Mouse (Mus musculus): Measurements from ENCODE around the gene Olfr420. TPM values are rescaled to one million over a fixed set of nuclear protein-coding genes. Genes with fewer than 3 reads are reported as not detected.

Olfr420 gene
- total RNA-seq (2023) = not detected

GRCm38 (mm10) chr1:174155333-174155732 is at the start of gene Olfr420:
Gene Olfr420 (plus strand): TSS chr1:174155633.

GRCm38 (mm10) chr1:174121062-174121461 is 34.4 kb upstream of the Olfr420 start, which contains the start of gene Olfr231:
Gene Olfr231 (minus strand): TSS chr1:174121162.

GRCm38 (mm10) chr1:174131217-174131616 is 24.2 kb upstream of the Olfr420 start, which contains the start of gene Olfr424:
Gene Olfr424 (plus strand): TSS chr1:174131517.

GRCm38 (mm10) chr1:174172605-174173004 is 17.2 kb downstream of the Olfr420 start, which contains the start of gene Spta1:
Gene Spta1 (plus strand): TSS chr1:174172776.

Other genes with a start within 250 kb of the Olfr420 start
- not detected for gene Ifi211, start 242.6 kb upstream of the Olfr420 start, total RNA-seq (2023)
- gene Mndal, start 213.1 kb upstream of the Olfr420 start, total RNA-seq (2023) = 294 TPM
- 154 TPM for gene Ifi203, start 213.0 kb upstream of the Olfr420 start, total RNA-seq (2023)
- gene Ifi202b, start 172.9 kb upstream of the Olfr420 start, total RNA-seq (2023) = not detected
- 2.6 TPM for gene Ifi205, start 123.8 kb upstream of the Olfr420 start, total RNA-seq (2023)
- not detected for gene Olfr433, start 114.9 kb upstream of the Olfr420 start, total RNA-seq (2023)
- not detected for gene Olfr432, start 106.4 kb upstream of the Olfr420 start, total RNA-seq (2023)
- gene Olfr430, start 89.0 kb upstream of the Olfr420 start, total RNA-seq (2023) = not detected
- gene Olfr429, start 71.3 kb upstream of the Olfr420 start, total RNA-seq (2023) = not detected
- not detected for gene Olfr427, start 58.7 kb upstream of the Olfr420 start, total RNA-seq (2023)
- gene Olfr231, start 34.5 kb upstream of the Olfr420 start, total RNA-seq (2023) = not detected
- not detected for gene Olfr424, start 24.1 kb upstream of the Olfr420 start, total RNA-seq (2023)
- gene Spta1, start 17.1 kb downstream of the Olfr420 start, total RNA-seq (2023) = 1.2 TPM
- not detected for gene Olfr419, start 96.4 kb downstream of the Olfr420 start, total RNA-seq (2023)
- not detected for gene Mptx1, start 174.9 kb downstream of the Olfr420 start, total RNA-seq (2023)
- not detected for gene Olfr417, start 209.5 kb downstream of the Olfr420 start, total RNA-seq (2023)
- gene Olfr248, start 235.4 kb downstream of the Olfr420 start, total RNA-seq (2023) = not detected